Mouse (Mus musculus) liver, postnatal 0 days (tissue): ENCODE measurements around the gene Abcc3.

Experiments used
- CTCF ChIP-seq: sonication (generic); IDR thresholded peaks from 2 replicates; pipeline ENCODE4 v1.5.1; 2016; ENCODE audit warnings: antibody characterized with exemption, low read depth
- EP300 ChIP-seq: IDR thresholded peaks from 2 replicates; pipeline ENCODE4 v1.6.1; 2016; ENCODE audit warnings: antibody characterized with exemption, low read depth, mild to moderate bottlenecking

GRCm38 (mm10) chr11:94342114-94342905 is 50.5 kb downstream of the Abcc3 start:
- TF ChIP-seq CTCF (no peak), EP300 (no peak)
